Mouse (Mus musculus) hindbrain, postnatal 0 days (tissue): ENCODE results near the gene Olfr211. TPM values are rescaled to one million over a fixed set of nuclear protein-coding genes. Genes with fewer than 3 reads are reported as not detected.
"Not testable (repeated sequence)": the region's sequence is repeated elsewhere in the genome, so short reads cannot be mapped to it uniquely, and the experiment has no call there.

Source experiments
- ATAC-seq: fragments of 200-750 bp; cut with Nextera tagmentation; 2 replicates; pipeline ENCODE4 v1.8.0; 2017; ENCODE audit warnings: mild to moderate bottlenecking, moderate TSS enrichment, moderate library complexity
- DNase-seq: peaks from one replicate; pipeline ENCODE4 v3.0.0-alpha.2; 2015; ENCODE audit warnings: low spot score
- H3K27ac ChIP-seq: fragments of 300-500 bp; sonication (generic); 2 replicates; pipeline ENCODE4 v1.5.1; 2014; ENCODE audit warnings: mild to moderate bottlenecking
- H3K27me3 ChIP-seq: fragments of 300-500 bp; sonication (generic); 2 replicates; pipeline ENCODE4 v1.6.1; 2014; ENCODE audit warnings: low read length, mixed read lengths; ENCODE audit not compliant: insufficient read depth
- H3K36me3 ChIP-seq: fragments of 300-500 bp; sonication (generic); 2 replicates; pipeline ENCODE4 v1.6.1; 2014; ENCODE audit warnings: low read length, mixed read lengths; ENCODE audit not compliant: insufficient read depth
- H3K4me1 ChIP-seq: fragments of 300-500 bp; sonication (generic); 2 replicates; pipeline ENCODE4 v1.6.1; 2014; ENCODE audit warnings: antibody characterized with exemption, low read length, mixed read lengths; ENCODE audit not compliant: insufficient read depth
- H3K4me2 ChIP-seq: fragments of 300-500 bp; sonication (generic); 2 replicates; pipeline ENCODE4 v1.6.1; 2014; ENCODE audit warnings: low read depth, mild to moderate bottlenecking, low read length, moderate library complexity, mixed read lengths
- H3K4me3 ChIP-seq: fragments of 300-500 bp; sonication (generic); 2 replicates; pipeline ENCODE4 v1.5.1; 2014; ENCODE audit warnings: low read length
- H3K9ac ChIP-seq: fragments of 300-500 bp; sonication (generic); replicated peaks from 2 replicates; pipeline ENCODE4 v1.6.1; 2014; ENCODE audit warnings: mild to moderate bottlenecking, low read length, moderate library complexity, mixed read lengths
- H3K9me3 ChIP-seq: fragments of 300-500 bp; sonication (generic); 2 replicates; pipeline ENCODE4 v1.6.1; 2016; ENCODE audit warnings: low read length, mixed read lengths
- CTCF ChIP-seq: IDR thresholded peaks from 2 replicates; pipeline ENCODE4 v1.5.1; 2016; ENCODE audit warnings: antibody characterized with exemption, control low read depth, low read depth
- WGBS: fragments of 180-500 bp; shearing (Covaris S2); extraction: QIAGEN DNeasy Blood & Tissue Kit; methylation state at CpG from one replicate; pipeline ENCODE4 v1.1.7; 2014; 5-methylcytosine and 5-hydroxymethylcytosine counted together
- polyA plus RNA-seq: library from polyadenylated mRNA; unstranded; fragments of >200 nt; fragmentation: Nextera tagmentation; extraction: Ambion mirVana; gene quantifications from 2 replicates; pipeline ENCODE4 v1.2.1, GENCODE M21; 2015
- total RNA-seq: library from RNA; depleted of rRNA; stranded (reverse); fragments of >200 nt; gene quantifications from 2 replicates; pipeline ENCODE4 v1.2.3, GENCODE M21; 2014

Olfr211 gene
- total and polyA plus RNA-seq, 2 experiments from 2014 or later = not detected

GRCm38 (mm10) chr6:116459232-116459631, 29.7 kb upstream of the Olfr211 start:
- no peak for TF ChIP-seq CTCF
- ATAC-seq = no peak
- Histone ChIP-seq H3K4me1 (peaks cover 5% of the 10 kb centered on the region; the same call in 1 of the 2 replicates), H3K4me2 (no peak overlapping the region), H3K9ac (no peak overlapping the region), H3K9me3 (no peaks in the 10 kb centered on the region), H3K27ac (no peak overlapping the region), H3K27me3 (peaks cover 15% of the 10 kb centered on the region; the same call in 1 of the 2 replicates), H3K36me3 (no peaks in the 10 kb centered on the region), H3K4me3 (no peak overlapping the region)
- no peak for DNase-seq
- WGBS = 77% methylated on average over 2 of the region's 2 CpGs

- WGBS = 3% methylated on average over 43 of the region's 43 CpGs
- Histone ChIP-seq H3K36me3 (no peaks in the 10 kb centered on the region), H3K4me1 (peaks cover 5% of the 10 kb centered on the region; the same call in 1 of the 2 replicates), H3K27me3 (peaks cover 15% of the 10 kb centered on the region; the same call in 1 of the 2 replicates), H3K9me3 (no peaks in the 10 kb centered on the region), H3K9ac (no peak within 1 kb of the TSS; the same call in 1 of the 2 replicates), H3K4me2 (peak within 1 kb of the TSS; percentile 61), H3K27ac (no peak within 1 kb of the TSS), H3K4me3 (peak within 1 kb of the TSS; percentile 32)
- DNase-seq = peak; percentile 44
- ATAC-seq = peak; percentile 67
- peak; percentile 14; the same call in 1 of the 2 replicates for TF ChIP-seq CTCF
These were observed 28.2 kb upstream of the Olfr211 start, which contains the start of gene Alox5 for GRCm38 (mm10) chr6:116460544-116461283. TSS of gene Alox5 (minus strand) at chr6:116461178.

GRCm38 (mm10) chr6:116468081-116468480, 20.8 kb upstream of the Olfr211 start:
- peak; percentile 60 for DNase-seq
- no peak for ATAC-seq
- no peaks in the 10 kb centered on the region for H3K9me3 ChIP-seq
- H3K4me2 ChIP-seq = no peak overlapping the region
- H3K27me3 ChIP-seq = no peaks in the 10 kb centered on the region
- no peak overlapping the region for H3K4me3 ChIP-seq
- H3K27ac ChIP-seq = no peak overlapping the region
- H3K36me3 ChIP-seq = no peaks in the 10 kb centered on the region
- no peaks in the 10 kb centered on the region for H3K4me1 ChIP-seq
- H3K9ac ChIP-seq = no peak overlapping the region
- peak; percentile 66 for TF ChIP-seq CTCF
- WGBS = 37% methylated on average over 3 of the region's 3 CpGs

GRCm38 (mm10) chr6:116485081-116485480, 3.8 kb upstream of the Olfr211 start:
- 86% methylated on average over 1 of the region's 1 CpGs for WGBS
- Histone ChIP-seq H3K9me3 (no peaks in the 10 kb centered on the region), H3K9ac (no peak overlapping the region), H3K27me3 (no peaks in the 10 kb centered on the region), H3K36me3 (no peaks in the 10 kb centered on the region), H3K4me1 (no peaks in the 10 kb centered on the region), H3K27ac (no peak overlapping the region), H3K4me2 (no peak overlapping the region), H3K4me3 (no peak overlapping the region)
- DNase-seq = no peak
- ATAC-seq = no peak
- no peak for TF ChIP-seq CTCF

- DNase-seq = no peak
These were observed 2.1 kb upstream of the Olfr211 start for GRCm38 (mm10) chr6:116486833-116487232.

GRCm38 (mm10) chr6:116493742-116494141, 4.9 kb downstream of the Olfr211 start:
- no peak overlapping the region for H3K9ac ChIP-seq
- no peaks in the 10 kb centered on the region for H3K36me3 ChIP-seq
- TF ChIP-seq CTCF = no peak
- no peak overlapping the region for H3K4me2 ChIP-seq
- no peaks in the 10 kb centered on the region for H3K4me1 ChIP-seq
- H3K27ac ChIP-seq = no peak overlapping the region
- H3K9me3 ChIP-seq = no peaks in the 10 kb centered on the region
- DNase-seq (no peak), ATAC-seq (no peak)
- H3K27me3 ChIP-seq = no peaks in the 10 kb centered on the region
- 86% methylated on average over 5 of the region's 5 CpGs for WGBS
- H3K4me3 ChIP-seq = no peak overlapping the region

More at GRCm38 (mm10) chr6:116486833-116487232, 2.1 kb upstream of the Olfr211 start:
- H3K4me2 ChIP-seq = no peak overlapping the region
- 69% methylated on average over 1 of the region's 1 CpGs for WGBS
- no peak for ATAC-seq
- no peak for TF ChIP-seq CTCF
- H3K9ac ChIP-seq = no peak overlapping the region
- H3K4me1 ChIP-seq = no peaks in the 10 kb centered on the region
- no peak overlapping the region for H3K4me3 ChIP-seq
- no peaks in the 10 kb centered on the region for H3K36me3 ChIP-seq
- no peak overlapping the region for H3K27ac ChIP-seq
- no peaks in the 10 kb centered on the region for H3K27me3 ChIP-seq
- H3K9me3 ChIP-seq = no peaks in the 10 kb centered on the region

GRCm38 (mm10) chr6:116495960-116496359, 7.1 kb downstream of the Olfr211 start:
- H3K9me3 ChIP-seq = no peaks in the 10 kb centered on the region
- no peaks in the 10 kb centered on the region for H3K27me3 ChIP-seq
- no peaks in the 10 kb centered on the region for H3K4me1 ChIP-seq
- no peaks in the 10 kb centered on the region for H3K36me3 ChIP-seq
- TF ChIP-seq CTCF = no peak
- WGBS = 95% methylated on average over 1 of the region's 1 CpGs
- no peak overlapping the region for H3K4me3 ChIP-seq
- DNase-seq (no peak), ATAC-seq (no peak)
- no peak overlapping the region for H3K27ac ChIP-seq
- H3K9ac ChIP-seq = no peak overlapping the region
- H3K4me2 ChIP-seq = no peak overlapping the region

GRCm38 (mm10) chr6:116506302-116507003, 17.6 kb downstream of the Olfr211 start, which contains the start of gene Olfr212:
TSS of gene Olfr212 (plus strand) at chr6:116506516.
- not testable (repeated sequence) for H3K4me2 ChIP-seq, H3K27me3 ChIP-seq, H3K27ac ChIP-seq, H3K4me1 ChIP-seq, DNase-seq, H3K36me3 ChIP-seq, H3K9me3 ChIP-seq, H3K9ac ChIP-seq, ATAC-seq, H3K4me3 ChIP-seq
- 94% methylated on average over 19 of the region's 20 CpGs for WGBS
